Mouse (Mus musculus) embryonic facial prominence, embryonic 11.5 days (tissue): ENCODE measurements at regions not wholly inside any gene's neighbourhood (a gene's known extent, or its start where the extent isn't known, plus 50 kb on each side); places are given as distances from the start of the nearest gene placed in this dataset.

Experiments
- ATAC-seq: fragments of 200-750 bp; cut with Nextera tagmentation; replicated peaks from 2 replicates; pipeline ENCODE4 v1.8.0; 2017; ENCODE audit warnings: low read depth; ENCODE audit not compliant: insufficient number of reproducible peaks, low FRiP score, low TSS enrichment
- DNase-seq: peaks from one replicate; pipeline ENCODE4 v3.0.0-alpha.2; 2015; ENCODE audit warnings: low spot score
- H3K27ac ChIP-seq: fragments of 300-500 bp; sonication (generic); replicated peaks from 2 replicates; pipeline ENCODE4 v1.5.1; 2014; ENCODE audit warnings: mild to moderate bottlenecking, low read depth, low read length, control low read depth
- H3K27me3 ChIP-seq: fragments of 300-500 bp; sonication (generic); 2 replicates; pipeline ENCODE4 v1.6.1; 2014; ENCODE audit warnings: mild to moderate bottlenecking, low read length, moderate library complexity, mixed read lengths; ENCODE audit not compliant: control insufficient read depth, insufficient read depth
- H3K36me3 ChIP-seq: fragments of 300-500 bp; sonication (generic); replicated peaks from 2 replicates; pipeline ENCODE4 v1.6.1; 2014; ENCODE audit warnings: low read depth, mild to moderate bottlenecking, low read length, moderate library complexity, mixed read lengths; ENCODE audit not compliant: control insufficient read depth, insufficient read depth
- H3K4me1 ChIP-seq: fragments of 300-500 bp; sonication (generic); 2 replicates; pipeline ENCODE4 v1.6.1; 2014; ENCODE audit warnings: low read length, mixed read lengths; ENCODE audit not compliant: control insufficient read depth, insufficient read depth
- H3K4me2 ChIP-seq: fragments of 300-500 bp; sonication (generic); 2 replicates; pipeline ENCODE4 v1.6.1; 2014; ENCODE audit warnings: low read depth, mild to moderate bottlenecking, control low read depth, low read length, moderate library complexity
- H3K4me3 ChIP-seq: fragments of 300-500 bp; sonication (generic); 2 replicates; pipeline ENCODE4 v1.5.1; 2014; ENCODE audit warnings: low read depth, low read length, control low read depth
- H3K9ac ChIP-seq: fragments of 300-500 bp; sonication (generic); replicated peaks from 2 replicates; pipeline ENCODE4 v1.6.1; 2014; ENCODE audit warnings: mild to moderate bottlenecking, control low read depth, low read length
- H3K9me3 ChIP-seq: fragments of 300-500 bp; sonication (generic); replicated peaks from 2 replicates; pipeline ENCODE4 v1.6.1; 2016; ENCODE audit warnings: mild to moderate bottlenecking, low read length, inconsistent platforms, mixed read lengths; ENCODE audit not compliant: control insufficient read depth
- WGBS: fragments of 180-500 bp; shearing (Covaris S2); extraction: QIAGEN DNeasy Blood & Tissue Kit; methylation state at CpG from one replicate; pipeline ENCODE4 v1.1.7; 2014; 5-methylcytosine and 5-hydroxymethylcytosine counted together

DNA sequence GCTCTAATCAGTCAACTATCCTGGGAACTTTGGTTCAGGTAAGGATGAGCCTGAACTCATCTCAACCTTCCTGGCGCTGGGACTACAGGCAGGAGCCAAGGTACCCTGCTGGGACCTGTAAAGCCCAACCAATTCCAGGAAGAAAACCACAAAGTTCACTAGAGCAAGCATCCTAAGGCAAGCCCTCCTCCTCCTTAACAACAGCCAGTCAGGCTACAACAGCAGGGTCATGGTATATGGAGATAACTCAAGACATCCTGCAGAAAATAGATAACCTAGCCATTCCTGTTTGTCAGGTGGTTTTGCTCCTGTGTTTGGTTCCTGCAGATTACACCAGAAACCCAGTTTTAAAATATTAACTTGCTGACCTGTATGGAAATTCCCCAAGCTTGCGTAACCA lies 128.4 kb downstream of the Matn1 start:
- Histone ChIP-seq H3K4me1 (no peaks in the 10 kb centered on the region), H3K36me3 (no peaks in the 10 kb centered on the region), H3K9ac (no peak overlapping the region), H3K27me3 (no peaks in the 10 kb centered on the region), H3K4me3 (no peak overlapping the region), H3K4me2 (no peak overlapping the region), H3K9me3 (no peaks in the 10 kb centered on the region), H3K27ac (no peak overlapping the region)
- WGBS = 84% methylated on average over 2 of the region's 2 CpGs
- no peak for DNase-seq
- no peak for ATAC-seq

DNA sequence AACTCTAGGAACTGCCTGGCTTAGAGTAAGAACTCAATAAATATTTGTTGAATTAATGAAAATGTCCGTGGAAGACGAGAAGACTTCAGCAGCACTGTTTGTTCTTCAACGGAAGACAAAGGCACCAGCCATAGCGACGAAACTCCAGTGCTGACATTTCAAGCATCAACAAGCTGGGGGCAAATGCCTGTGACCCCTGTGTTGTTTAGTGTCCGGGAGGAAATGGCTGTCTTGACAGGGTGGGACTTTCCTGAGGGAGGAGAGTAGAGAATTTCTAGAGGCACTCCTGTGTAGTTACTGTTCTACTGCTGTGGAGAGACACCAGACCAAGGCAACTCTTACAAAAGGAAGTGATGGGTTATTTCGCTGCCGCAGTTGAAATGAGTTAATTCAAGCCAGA lies 129.2 kb downstream of the Matn1 start:
- H3K4me2 ChIP-seq = no peak overlapping the region
- 32% methylated on average over 8 of the region's 8 CpGs for WGBS

DNA sequence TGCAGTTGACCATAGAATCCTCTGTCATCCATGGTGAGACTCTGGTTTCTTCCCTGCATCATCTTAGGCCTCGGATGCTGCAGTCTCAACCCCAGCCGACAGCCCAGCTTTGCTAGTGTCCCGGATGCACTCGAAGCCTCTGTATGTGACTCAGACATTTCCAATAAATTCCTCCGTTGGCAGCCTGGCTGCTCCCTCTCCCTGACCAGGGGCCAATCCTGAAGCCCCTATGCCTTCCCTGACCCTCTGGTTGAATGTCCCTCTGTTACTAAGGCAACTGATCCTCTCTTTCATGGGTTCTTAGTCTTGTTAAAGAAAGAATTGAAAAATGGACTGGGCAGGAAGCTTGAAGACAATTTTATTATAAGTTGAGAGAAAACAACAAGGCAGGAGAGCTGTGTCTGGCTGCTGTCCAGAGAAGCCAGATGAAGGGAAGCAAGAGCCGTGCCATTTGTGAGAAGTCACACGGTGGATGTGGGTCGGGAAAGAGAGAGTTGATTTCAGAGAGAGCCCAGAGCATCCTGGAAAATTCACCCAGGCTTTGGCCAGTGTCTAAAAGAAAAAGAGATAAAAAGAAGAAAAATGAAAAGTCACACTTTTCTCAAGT lies 131.2 kb downstream of the Matn1 start:
- no peak overlapping the region for H3K27ac ChIP-seq
- no peaks in the 10 kb centered on the region for H3K27me3 ChIP-seq

More for the DNA sequence above, 129.2 kb downstream of the Matn1 start:
- DNase-seq (no peak), ATAC-seq (no peak)
- H3K27ac ChIP-seq = no peak overlapping the region
- no peaks in the 10 kb centered on the region for H3K36me3 ChIP-seq
- H3K27me3 ChIP-seq = no peaks in the 10 kb centered on the region
- no peak overlapping the region for H3K9ac ChIP-seq
- no peaks in the 10 kb centered on the region for H3K9me3 ChIP-seq
- H3K4me3 ChIP-seq = no peak overlapping the region
- no peaks in the 10 kb centered on the region for H3K4me1 ChIP-seq

DNA sequence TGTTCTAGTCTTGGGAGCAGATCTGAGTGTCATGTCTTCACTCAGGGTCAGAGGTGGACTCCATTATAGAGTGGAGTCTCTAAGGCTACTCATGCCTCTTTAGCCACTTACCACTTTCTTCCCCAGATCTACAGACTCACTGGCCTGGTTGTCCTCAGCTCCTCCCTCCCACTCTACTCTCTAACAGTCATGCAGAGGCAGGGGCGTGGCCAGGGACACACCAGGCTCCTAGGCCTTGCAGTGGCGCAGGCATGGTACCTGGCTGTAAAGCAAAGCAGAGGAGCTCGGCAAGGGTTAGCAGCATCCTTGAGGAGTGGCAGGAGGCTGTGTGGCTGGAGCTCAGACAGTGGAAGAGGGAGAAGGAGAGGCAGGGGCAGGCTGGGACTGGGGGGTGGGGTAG lies 132.4 kb downstream of the Matn1 start:
- no peaks in the 10 kb centered on the region for H3K4me1 ChIP-seq
- ATAC-seq = no peak
- no peak overlapping the region for H3K9ac ChIP-seq
- H3K27ac ChIP-seq = no peak overlapping the region; the same call in 1 of the 2 replicates
- WGBS = 67% methylated on average over 3 of the region's 3 CpGs
- H3K4me3 ChIP-seq = no peak overlapping the region
- H3K27me3 ChIP-seq = no peaks in the 10 kb centered on the region
- no peaks in the 10 kb centered on the region for H3K36me3 ChIP-seq
- no peak overlapping the region for H3K4me2 ChIP-seq
- H3K9me3 ChIP-seq = no peaks in the 10 kb centered on the region
- DNase-seq = no peak

More for the DNA sequence above, 131.2 kb downstream of the Matn1 start:
- H3K9me3 ChIP-seq = no peaks in the 10 kb centered on the region
- DNase-seq (no peak), ATAC-seq (no peak)
- no peak overlapping the region for H3K4me3 ChIP-seq
- no peak overlapping the region for H3K4me2 ChIP-seq
- WGBS = 80% methylated on average over 8 of the region's 8 CpGs
- H3K36me3 ChIP-seq = no peaks in the 10 kb centered on the region
- H3K4me1 ChIP-seq = no peaks in the 10 kb centered on the region
- no peak overlapping the region for H3K9ac ChIP-seq

DNA sequence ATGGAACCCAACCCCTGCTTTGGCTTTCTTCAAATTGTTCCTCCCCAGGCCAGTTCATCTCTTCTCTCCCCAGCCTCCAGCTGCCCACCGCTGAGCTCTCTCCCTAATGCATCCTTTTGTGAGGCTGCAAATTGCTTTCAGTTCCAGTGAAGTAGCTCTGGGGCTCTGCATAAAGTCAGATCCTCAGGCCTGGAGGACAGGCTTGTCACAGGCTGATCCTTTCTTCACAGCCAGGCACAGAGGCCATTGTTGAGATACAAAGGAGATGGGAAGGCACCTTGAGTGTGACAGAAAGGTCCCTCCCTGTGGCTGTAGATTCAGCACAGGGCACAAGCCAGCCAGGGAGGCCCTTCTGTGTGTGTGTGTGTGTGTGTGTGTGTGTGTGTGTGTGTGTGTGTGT lies 135.9 kb downstream of the Matn1 start:
- whole genome bisulfite sequencing = 8% methylated on average over 1 of the region's 1 CpGs
- H3K27me3 ChIP-seq = no peaks in the 10 kb centered on the region
- H3K27ac ChIP-seq = no peak overlapping the region
- ATAC-seq (no peak), DNase-seq (peak; percentile 12)
- no peak overlapping the region for H3K9ac ChIP-seq
- H3K36me3 ChIP-seq = no peaks in the 10 kb centered on the region
- no peak overlapping the region for H3K4me2 ChIP-seq
- H3K4me3 ChIP-seq = no peak overlapping the region
- no peaks in the 10 kb centered on the region for H3K4me1 ChIP-seq
- no peaks in the 10 kb centered on the region for H3K9me3 ChIP-seq

DNA sequence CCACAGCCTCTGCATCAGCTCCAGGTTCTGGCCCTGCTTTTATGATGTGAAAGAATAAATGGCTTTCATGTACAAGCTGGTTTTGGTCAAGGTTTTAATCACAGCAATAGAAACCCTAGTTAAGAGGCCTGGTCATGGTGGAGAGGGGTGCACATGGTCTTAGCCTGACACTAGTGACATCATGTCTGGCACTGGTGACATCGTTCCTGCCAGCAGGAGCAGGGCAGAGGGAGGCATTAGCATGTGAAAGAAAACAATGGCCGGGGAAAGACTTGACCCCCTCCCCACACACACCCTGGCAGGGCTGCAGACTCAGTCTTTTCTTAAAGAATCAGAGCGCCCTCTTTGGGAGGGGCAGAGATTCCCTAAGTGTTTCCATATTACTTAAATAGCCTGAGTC lies 139.2 kb downstream of the Matn1 start:
- Histone ChIP-seq H3K27ac (no peak overlapping the region), H3K9me3 (no peaks in the 10 kb centered on the region), H3K4me1 (no peaks in the 10 kb centered on the region), H3K4me2 (no peak overlapping the region), H3K9ac (no peak overlapping the region), H3K4me3 (no peak overlapping the region), H3K27me3 (no peaks in the 10 kb centered on the region), H3K36me3 (no peaks in the 10 kb centered on the region)
- 64% methylated on average over 3 of the region's 3 CpGs for WGBS
- DNase-seq (no peak), ATAC-seq (no peak)

DNA sequence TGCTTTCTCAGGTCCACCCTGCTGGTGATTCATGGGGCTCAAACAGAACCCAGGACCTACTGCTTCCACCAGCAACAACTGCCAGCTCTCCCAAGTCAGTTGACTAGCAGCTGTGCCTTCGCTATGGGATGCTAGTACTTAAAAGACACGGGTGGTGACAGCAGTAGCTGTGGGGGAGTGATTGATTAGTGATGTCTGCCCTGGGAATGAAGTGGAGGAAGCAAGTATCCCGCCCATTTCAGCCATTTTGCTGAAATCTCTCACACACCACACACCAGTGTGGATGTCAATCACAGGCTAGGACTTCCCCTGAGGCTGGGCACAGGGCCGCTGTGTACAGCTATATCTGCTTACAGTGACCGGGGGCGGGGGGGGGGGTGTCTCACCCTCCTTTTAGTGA lies 153.2 kb downstream of the Matn1 start:
- DNase-seq (no peak), ATAC-seq (no peak)
- H3K9ac ChIP-seq = no peak overlapping the region
- no peak overlapping the region for H3K27ac ChIP-seq
- H3K36me3 ChIP-seq = no peaks in the 10 kb centered on the region
- H3K4me2 ChIP-seq = no peak overlapping the region
- no peaks in the 10 kb centered on the region for H3K9me3 ChIP-seq
- WGBS = 52% methylated on average over 6 of the region's 6 CpGs
- no peak overlapping the region for H3K4me3 ChIP-seq
- H3K4me1 ChIP-seq = no peaks in the 10 kb centered on the region
- peaks cover 2% of the 10 kb centered on the region; the same call in 1 of the 2 replicates for H3K27me3 ChIP-seq

DNA sequence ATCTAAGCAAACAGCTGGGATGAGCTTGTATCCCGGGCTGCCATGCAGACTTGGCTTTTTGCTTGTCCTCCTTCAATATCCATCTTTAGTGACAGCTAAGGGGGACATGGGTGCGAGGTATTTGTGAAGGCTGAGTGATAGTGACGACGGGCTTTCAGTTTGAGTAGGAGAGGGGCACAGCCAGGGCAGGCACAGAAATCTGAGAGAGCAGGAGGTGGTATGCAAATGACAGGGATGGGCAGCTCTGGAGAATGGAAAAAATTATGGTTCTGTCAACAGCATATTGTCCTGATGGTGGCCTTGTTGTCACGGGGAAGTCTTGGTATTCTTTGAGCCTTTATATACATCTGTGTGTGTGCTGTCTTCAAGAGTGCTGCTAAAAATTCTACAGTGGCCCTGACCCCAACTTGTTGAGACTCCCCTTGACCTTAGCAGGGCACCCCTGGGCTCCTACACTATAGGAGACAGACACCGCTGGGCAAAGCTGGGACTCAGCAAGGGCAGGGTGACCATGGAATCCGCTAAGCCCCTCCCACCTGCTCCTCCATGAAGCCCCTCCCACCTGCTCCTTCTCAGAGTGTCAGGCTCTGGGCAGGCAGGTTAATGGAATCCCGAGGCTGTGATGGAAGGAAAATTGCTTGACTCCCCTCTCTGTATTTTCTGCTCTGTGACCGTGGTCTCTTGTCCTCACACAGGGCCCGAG lies 156.1 kb downstream of the Matn1 start:
- ATAC-seq = 0 out of 2 replicates have a peak, but pooled peaks have one; percentile 48
- Histone ChIP-seq H3K4me3 (no peak overlapping the region), H3K27me3 (peaks cover 2% of the 10 kb centered on the region; the same call in 1 of the 2 replicates), H3K9me3 (no peaks in the 10 kb centered on the region), H3K9ac (no peak overlapping the region), H3K27ac (no peak overlapping the region), H3K4me2 (no peak overlapping the region), H3K4me1 (no peaks in the 10 kb centered on the region), H3K36me3 (no peaks in the 10 kb centered on the region)
- WGBS = 51% methylated on average over 10 of the region's 10 CpGs
- DNase-seq = peak; percentile 62
